Mouse (Mus musculus) stomach, postnatal 0 days (tissue): ENCODE measurements around the gene Cilp2.

Experiments used
- CTCF ChIP-seq: IDR thresholded peaks from 2 replicates; pipeline ENCODE4 v1.5.1; 2016; ENCODE audit warnings: antibody characterized with exemption, low read depth, mild to moderate bottlenecking, moderate library complexity
- EP300 ChIP-seq: optimal IDR thresholded peaks from 2 replicates; pipeline ENCODE3; 2016; ENCODE audit warnings: antibody characterized with exemption

GRCm38 (mm10) chr8:69867696-69868326 is 19.7 kb downstream of the Cilp2 start:
- TF ChIP-seq CTCF (no peak), EP300 (no peak)
